Mouse (Mus musculus): Measurements from ENCODE around the gene Blmh. TPM values are rescaled to one million over a fixed set of nuclear protein-coding genes. Genes with fewer than 3 reads are reported as not detected.
"Not testable (repeated sequence)": the region's sequence is repeated elsewhere in the genome, so short reads cannot be mapped to it uniquely, and the experiment has no call there.

Gene Blmh
- polyA plus RNA-seq, 1 experiment from 2014 or later, result 89.0 TPM

DNA sequence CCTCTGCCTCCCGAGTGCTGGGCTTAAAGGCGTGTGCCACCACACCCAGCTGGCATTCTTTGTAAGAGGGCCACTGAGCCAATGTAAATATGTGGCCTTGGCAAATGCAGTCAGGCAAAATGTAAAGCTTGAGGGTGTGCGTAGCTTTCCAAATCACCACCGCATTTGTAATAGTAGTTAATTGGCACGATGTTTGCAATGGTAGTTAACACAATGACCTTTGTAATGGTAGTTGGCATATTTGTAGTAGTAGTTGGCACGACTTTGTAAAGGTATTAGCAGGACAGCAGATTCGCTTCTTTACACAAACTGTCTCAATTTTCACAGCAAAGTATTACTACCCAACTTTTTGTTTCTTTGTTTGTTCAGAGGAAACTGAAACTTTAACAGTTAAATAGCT is 16.0 kb upstream of the Blmh start:
- WGBS (ENCODE audit: insufficient replicate concordance), result 78% methylated on average over 7 of the region's 7 CpGs
- peaks cover 22% of the 10 kb centered on the region for H3K4me1 ChIP-seq (ENCODE audit: control insufficient read depth, insufficient read depth, low read length)

DNA sequence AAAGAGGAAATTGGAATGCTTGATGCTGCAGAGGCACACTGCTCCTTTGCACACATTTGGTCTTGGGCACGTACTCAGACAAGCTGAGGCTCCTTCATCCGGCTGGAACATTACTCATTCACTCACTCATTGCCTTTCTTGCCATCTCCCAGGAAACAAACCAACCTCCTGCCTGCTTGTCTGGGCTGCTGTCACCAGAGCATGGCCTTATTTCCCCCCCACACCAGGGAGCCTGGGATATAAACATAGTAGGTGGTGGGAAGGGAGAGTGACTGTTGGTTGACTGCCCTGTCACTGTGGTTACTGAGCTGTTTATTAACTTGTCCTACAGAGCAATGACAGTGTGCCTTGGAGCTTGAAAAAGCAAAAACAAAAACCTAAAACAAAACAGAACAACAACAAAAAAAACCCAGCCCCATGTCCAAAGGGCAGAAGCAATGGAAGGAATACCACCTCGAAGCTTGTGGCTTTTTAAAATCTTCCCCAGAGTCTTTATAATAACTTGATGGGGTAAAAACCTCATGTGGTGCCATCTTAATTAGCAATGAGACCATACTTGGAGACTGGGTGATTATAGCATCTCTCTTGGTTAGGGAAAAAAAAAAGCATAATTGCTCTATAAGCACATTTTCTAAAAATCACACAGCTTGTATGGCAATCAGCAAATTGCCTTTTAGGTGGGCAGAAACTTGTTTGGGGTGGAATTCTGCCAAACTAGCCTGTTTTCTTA is 13.1 kb upstream of the Blmh start:
- peak overlapping the region; percentile 22; the same call in 1 of the 2 replicates for H3K27ac ChIP-seq (ENCODE audit: low read depth, low read length)
- H3K4me2 ChIP-seq, result no peak overlapping the region; the same call in 1 of the 2 replicates
- no peak for ATAC-seq (replicated peaks; ENCODE audit: insufficient number of reproducible peaks, low FRiP score, low TSS enrichment)
- 51% methylated on average over 3 of the region's 3 CpGs for WGBS (ENCODE audit: insufficient replicate concordance)
- no peaks in the 10 kb centered on the region for H3K27me3 ChIP-seq (ENCODE audit: control insufficient read depth, insufficient read depth, low read length)
- H3K36me3 ChIP-seq (ENCODE audit: control insufficient read depth, insufficient read depth, low read length), result no peaks in the 10 kb centered on the region
- no peak overlapping the region for H3K4me3 ChIP-seq (ENCODE audit: low read depth, low read length)
- H3K4me1 ChIP-seq (ENCODE audit: control insufficient read depth, insufficient read depth, low read length), result peaks cover 23% of the 10 kb centered on the region
- no peak overlapping the region for H3K9ac ChIP-seq (ENCODE audit: low read depth, low read length)
- H3K9me3 ChIP-seq (replicated peaks; ENCODE audit: control insufficient read depth, low read length), result no peaks in the 10 kb centered on the region

More for the DNA sequence above, 16.0 kb upstream of the Blmh start:
- H3K9ac ChIP-seq (ENCODE audit: low read depth, low read length), result no peak overlapping the region
- no peak overlapping the region for H3K27ac ChIP-seq (ENCODE audit: low read depth, low read length)
- ATAC-seq (replicated peaks; ENCODE audit: insufficient number of reproducible peaks, low FRiP score, low TSS enrichment), result no peak
- H3K4me2 ChIP-seq, result no peak overlapping the region
- H3K36me3 ChIP-seq (ENCODE audit: control insufficient read depth, insufficient read depth, low read length), result no peaks in the 10 kb centered on the region
- no peaks in the 10 kb centered on the region for H3K9me3 ChIP-seq (replicated peaks; ENCODE audit: control insufficient read depth, low read length)
- H3K27me3 ChIP-seq (ENCODE audit: control insufficient read depth, insufficient read depth, low read length), result no peaks in the 10 kb centered on the region
- no peak overlapping the region for H3K4me3 ChIP-seq (ENCODE audit: low read depth, low read length)

DNA sequence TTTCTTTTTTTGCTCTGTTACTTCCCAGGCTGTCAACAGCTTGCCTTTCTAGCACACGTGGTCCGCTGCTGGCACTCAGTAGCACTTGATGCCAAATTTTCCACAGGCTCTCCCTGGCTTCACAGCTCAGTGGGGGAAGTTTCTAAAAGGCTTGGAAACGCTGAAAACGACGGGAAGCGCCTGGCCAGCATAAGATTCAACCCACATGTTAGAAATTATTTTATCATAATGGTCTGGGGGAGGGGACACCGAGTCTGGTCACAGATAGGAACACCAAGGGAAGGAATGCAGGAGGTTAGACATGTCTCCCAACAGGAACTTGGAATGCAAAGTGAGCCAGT is 12.6 kb upstream of the Blmh start:
- no peak overlapping the region for H3K27ac ChIP-seq (ENCODE audit: low read depth, low read length)
- H3K9me3 ChIP-seq (replicated peaks; ENCODE audit: control insufficient read depth, low read length), result no peaks in the 10 kb centered on the region
- no peak overlapping the region for H3K4me3 ChIP-seq (ENCODE audit: low read depth, low read length)
- H3K4me1 ChIP-seq (ENCODE audit: control insufficient read depth, insufficient read depth, low read length), result peaks cover 27% of the 10 kb centered on the region
- H3K27me3 ChIP-seq (ENCODE audit: control insufficient read depth, insufficient read depth, low read length), result no peaks in the 10 kb centered on the region
- no peak for ATAC-seq (replicated peaks; ENCODE audit: insufficient number of reproducible peaks, low FRiP score, low TSS enrichment)
- no peaks in the 10 kb centered on the region for H3K36me3 ChIP-seq (ENCODE audit: control insufficient read depth, insufficient read depth, low read length)
- peak overlapping the region; percentile 20; the same call in 1 of the 2 replicates for H3K4me2 ChIP-seq
- H3K9ac ChIP-seq (ENCODE audit: low read depth, low read length), result no peak overlapping the region
- 11% methylated on average over 7 of the region's 7 CpGs for WGBS (ENCODE audit: insufficient replicate concordance)

DNA sequence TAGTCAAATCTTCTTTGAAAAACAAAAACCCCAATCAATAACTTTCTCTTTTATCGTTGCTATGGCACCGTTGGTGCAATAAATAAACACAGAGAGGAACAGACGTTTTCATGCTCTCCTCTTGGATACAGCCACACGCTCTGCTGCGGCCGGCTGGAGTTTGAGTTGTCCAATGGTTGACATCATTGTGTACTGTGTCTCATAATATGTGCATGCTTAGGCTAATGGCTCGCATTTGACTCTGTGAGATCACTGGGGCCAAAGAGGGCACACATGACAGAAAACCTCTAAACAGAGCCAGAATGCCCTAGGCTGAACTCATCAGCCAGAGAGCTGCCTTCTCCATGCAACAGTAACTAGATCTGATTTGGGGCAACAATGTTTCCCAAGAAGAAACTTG is 10.2 kb upstream of the Blmh start:
- WGBS (ENCODE audit: insufficient replicate concordance), result 72% methylated on average over 7 of the region's 7 CpGs
- Histone ChIP-seq H3K4me1 (ENCODE audit: control insufficient read depth, insufficient read depth, low read length) (peaks cover 27% of the 10 kb centered on the region), H3K9ac (ENCODE audit: low read depth, low read length) (no peak overlapping the region), H3K4me2 (no peak overlapping the region), H3K27ac (ENCODE audit: low read depth, low read length) (no peak overlapping the region), H3K36me3 (ENCODE audit: control insufficient read depth, insufficient read depth, low read length) (no peaks in the 10 kb centered on the region), H3K9me3 (replicated peaks; ENCODE audit: control insufficient read depth, low read length) (no peaks in the 10 kb centered on the region), H3K27me3 (ENCODE audit: control insufficient read depth, insufficient read depth, low read length) (no peaks in the 10 kb centered on the region), H3K4me3 (ENCODE audit: low read depth, low read length) (no peak overlapping the region)
- ATAC-seq (replicated peaks; ENCODE audit: insufficient number of reproducible peaks, low FRiP score, low TSS enrichment), result no peak

DNA sequence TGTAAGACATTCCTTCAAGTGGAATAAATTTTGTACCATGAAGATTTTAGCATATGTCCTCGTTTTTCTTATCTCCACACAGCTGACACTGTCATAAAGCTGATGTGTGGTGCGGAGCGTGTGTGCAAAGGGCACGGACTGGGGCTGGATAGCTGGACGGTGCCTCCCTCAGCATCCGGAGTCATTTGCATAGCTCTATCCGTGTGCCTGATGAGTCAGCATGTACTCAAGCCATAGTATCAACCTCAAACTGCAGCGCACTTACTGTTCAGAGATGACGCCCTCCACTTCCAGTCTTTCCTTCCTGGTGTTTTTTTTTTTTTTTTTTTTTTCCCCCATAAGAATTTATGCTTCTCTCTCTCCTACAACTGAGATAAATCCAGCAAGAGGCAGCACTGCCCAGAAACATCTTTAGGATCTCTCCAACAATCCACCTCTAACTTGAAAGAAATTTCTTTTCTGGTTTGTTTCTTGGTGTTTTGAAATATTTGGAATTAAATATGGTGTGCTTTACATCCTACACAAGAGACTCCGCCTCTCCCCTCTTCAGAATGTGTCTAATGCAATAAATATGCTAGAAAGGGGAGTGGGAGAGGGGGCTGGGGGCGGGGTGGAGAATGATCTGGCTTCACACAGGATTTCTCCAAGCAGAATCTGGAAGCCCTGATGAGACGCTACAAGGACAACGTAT is 7.9 kb upstream of the Blmh start:
- no peaks in the 10 kb centered on the region for H3K9me3 ChIP-seq (replicated peaks; ENCODE audit: control insufficient read depth, low read length)
- no peak for ATAC-seq (replicated peaks; ENCODE audit: insufficient number of reproducible peaks, low FRiP score, low TSS enrichment)
- H3K27ac ChIP-seq (ENCODE audit: low read depth, low read length), result no peak overlapping the region
- H3K4me2 ChIP-seq, result peak overlapping the region; percentile 35
- 37% methylated on average over 13 of the region's 13 CpGs for WGBS (ENCODE audit: insufficient replicate concordance)
- H3K4me1 ChIP-seq (ENCODE audit: control insufficient read depth, insufficient read depth, low read length), result peaks cover 17% of the 10 kb centered on the region
- H3K4me3 ChIP-seq (ENCODE audit: low read depth, low read length), result no peak overlapping the region
- H3K9ac ChIP-seq (ENCODE audit: low read depth, low read length), result no peak overlapping the region
- no peaks in the 10 kb centered on the region for H3K36me3 ChIP-seq (ENCODE audit: control insufficient read depth, insufficient read depth, low read length)
- H3K27me3 ChIP-seq (ENCODE audit: control insufficient read depth, insufficient read depth, low read length), result no peaks in the 10 kb centered on the region

DNA sequence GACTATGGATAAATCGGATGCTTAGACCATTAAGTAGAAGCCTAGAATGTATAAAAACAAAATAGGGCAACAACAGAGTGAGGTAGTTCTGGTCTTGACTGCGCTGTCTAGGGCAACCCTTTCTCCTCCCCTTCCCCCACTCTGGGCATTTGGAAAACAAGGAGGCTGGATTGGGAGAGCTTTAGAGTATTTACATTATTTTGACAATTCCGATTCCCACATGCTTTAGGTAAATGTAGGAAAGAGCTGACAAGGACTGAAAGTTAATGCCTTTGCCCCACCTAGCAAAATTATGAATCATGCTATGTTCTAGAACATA is 7.4 kb upstream of the Blmh start:
- no peaks in the 10 kb centered on the region for H3K36me3 ChIP-seq (ENCODE audit: control insufficient read depth, insufficient read depth, low read length)
- H3K27ac ChIP-seq (ENCODE audit: low read depth, low read length), result no peak overlapping the region
- H3K27me3 ChIP-seq (ENCODE audit: control insufficient read depth, insufficient read depth, low read length), result no peaks in the 10 kb centered on the region
- 53% methylated on average over 3 of the region's 3 CpGs for WGBS (ENCODE audit: insufficient replicate concordance)
- no peak for ATAC-seq (replicated peaks; ENCODE audit: insufficient number of reproducible peaks, low FRiP score, low TSS enrichment)
- no peaks in the 10 kb centered on the region for H3K9me3 ChIP-seq (replicated peaks; ENCODE audit: control insufficient read depth, low read length)
- H3K9ac ChIP-seq (ENCODE audit: low read depth, low read length), result no peak overlapping the region
- H3K4me3 ChIP-seq (ENCODE audit: low read depth, low read length), result no peak overlapping the region
- peak overlapping the region; percentile 35 for H3K4me2 ChIP-seq
- peaks cover 12% of the 10 kb centered on the region for H3K4me1 ChIP-seq (ENCODE audit: control insufficient read depth, insufficient read depth, low read length)

DNA sequence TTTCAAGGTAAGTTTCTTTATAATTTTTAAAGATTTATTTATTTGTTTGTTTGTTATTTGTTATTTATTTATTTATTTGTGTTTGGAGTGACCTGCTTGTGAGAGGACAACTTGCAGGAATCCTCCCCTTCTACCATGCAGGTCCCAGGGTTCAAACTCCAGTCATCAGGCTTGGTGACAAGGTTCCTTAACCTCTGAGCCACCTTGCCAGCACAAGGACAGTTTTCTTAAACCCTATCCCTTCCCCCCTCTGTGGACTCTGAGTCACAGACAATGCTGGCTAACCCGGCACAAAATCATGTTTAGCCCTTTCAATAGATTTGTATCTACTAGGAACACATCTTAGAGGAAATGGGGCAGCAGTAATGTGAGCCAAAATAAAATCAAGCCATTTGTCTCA is 4.0 kb upstream of the Blmh start:
- Histone ChIP-seq H3K4me2 (no peak overlapping the region), H3K9ac (ENCODE audit: low read depth, low read length) (no peak overlapping the region), H3K27ac (ENCODE audit: low read depth, low read length) (no peak overlapping the region), H3K4me1 (ENCODE audit: control insufficient read depth, insufficient read depth, low read length) (peaks cover 7% of the 10 kb centered on the region; the same call in 1 of the 2 replicates), H3K27me3 (ENCODE audit: control insufficient read depth, insufficient read depth, low read length) (no peaks in the 10 kb centered on the region), H3K9me3 (replicated peaks; ENCODE audit: control insufficient read depth, low read length) (no peaks in the 10 kb centered on the region), H3K36me3 (ENCODE audit: control insufficient read depth, insufficient read depth, low read length) (no peaks in the 10 kb centered on the region), H3K4me3 (ENCODE audit: low read depth, low read length) (no peak overlapping the region)
- no peak for ATAC-seq (replicated peaks; ENCODE audit: insufficient number of reproducible peaks, low FRiP score, low TSS enrichment)
- WGBS (ENCODE audit: insufficient replicate concordance), result 62% methylated on average over 1 of the region's 1 CpGs

DNA sequence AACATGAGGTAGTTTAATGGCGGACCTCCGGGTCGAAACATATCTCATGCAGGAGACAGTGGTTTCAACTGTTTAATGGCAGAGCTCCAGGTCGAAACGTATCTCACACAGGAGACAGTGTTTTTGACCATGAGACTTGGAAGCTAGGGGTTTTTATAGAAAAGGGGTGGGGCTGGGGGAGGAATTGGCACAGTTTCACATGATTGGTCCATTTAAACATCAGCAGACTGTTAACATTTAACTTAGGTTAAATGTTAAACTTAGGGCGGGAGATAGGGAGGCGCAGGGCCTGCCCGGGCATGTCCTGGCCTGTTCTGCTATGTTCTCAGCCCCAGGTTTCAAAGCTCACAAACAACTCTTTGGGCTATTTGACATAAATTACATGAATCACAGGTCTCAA is 4.0 kb downstream of the Blmh start:
- H3K9me3 ChIP-seq (replicated peaks; ENCODE audit: control insufficient read depth, low read length); ATAC-seq (replicated peaks; ENCODE audit: insufficient number of reproducible peaks, low FRiP score, low TSS enrichment); H3K4me2 ChIP-seq; H3K36me3 ChIP-seq (ENCODE audit: control insufficient read depth, insufficient read depth, low read length); H3K27me3 ChIP-seq (ENCODE audit: control insufficient read depth, insufficient read depth, low read length); H3K4me1 ChIP-seq (ENCODE audit: control insufficient read depth, insufficient read depth, low read length); H3K27ac ChIP-seq (ENCODE audit: low read depth, low read length); H3K9ac ChIP-seq (ENCODE audit: low read depth, low read length); H3K4me3 ChIP-seq (ENCODE audit: low read depth, low read length): not testable (repeated sequence)
- 89% methylated on average over 8 of the region's 8 CpGs for WGBS (ENCODE audit: insufficient replicate concordance)

DNA sequence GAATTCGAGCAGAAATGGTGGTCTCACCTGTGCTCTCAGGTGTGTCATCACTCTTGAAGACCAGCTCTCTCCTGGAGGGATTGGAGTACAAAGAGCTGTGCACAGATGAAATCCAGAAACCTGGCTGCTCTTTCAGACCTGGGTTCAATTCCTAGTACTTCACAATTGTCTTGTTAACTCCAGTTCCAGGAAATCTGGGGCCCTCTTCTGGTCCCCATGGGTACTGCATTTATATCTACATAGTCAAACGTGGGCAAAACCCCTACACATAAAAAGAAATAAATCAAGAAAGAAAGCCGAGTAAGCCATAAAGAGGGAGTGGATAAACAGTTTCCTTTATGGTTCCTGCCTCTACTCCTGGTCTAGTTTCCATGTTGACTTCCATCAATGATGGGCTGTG is 8.6 kb downstream of the Blmh start:
- Histone ChIP-seq H3K27me3 (ENCODE audit: control insufficient read depth, insufficient read depth, low read length) (no peaks in the 10 kb centered on the region; the same call in 1 of the 2 replicates), H3K36me3 (ENCODE audit: control insufficient read depth, insufficient read depth, low read length) (no peaks in the 10 kb centered on the region), H3K4me1 (ENCODE audit: control insufficient read depth, insufficient read depth, low read length) (no peaks in the 10 kb centered on the region), H3K4me3 (ENCODE audit: low read depth, low read length) (no peak overlapping the region), H3K4me2 (no peak overlapping the region), H3K9me3 (replicated peaks; ENCODE audit: control insufficient read depth, low read length) (no peaks in the 10 kb centered on the region), H3K27ac (ENCODE audit: low read depth, low read length) (no peak overlapping the region), H3K9ac (ENCODE audit: low read depth, low read length) (no peak overlapping the region)
- no peak for ATAC-seq (replicated peaks; ENCODE audit: insufficient number of reproducible peaks, low FRiP score, low TSS enrichment)
- WGBS (ENCODE audit: insufficient replicate concordance), result 62% methylated on average over 3 of the region's 3 CpGs

Data from heart, embryonic 11.5 days (tissue).